Mouse (Mus musculus): ENCODE results near the gene Josd2.

GRCm38 (mm10) chr7:44491391-44491790 is 23.6 kb downstream of the Josd2 start:
- no peak for TF ChIP-seq CTCF (IDR thresholded peaks at IDR 0.05; ENCODE audit: low read depth)
- no peak for TF ChIP-seq EP300 (optimal IDR thresholded peaks at IDR 0.05)
